In genomic region chr11:74402126-74402525, GRCm38 (mm10) we compare ENCODE assay signal across 10 mouse cellular contexts. TPM values are rescaled to one million over a fixed set of nuclear protein-coding genes. Genes with fewer than 3 reads are reported as not detected.
A peak's percentile ranks its signal among the peaks of the same experiment; 100 is the strongest.
DNase-seq lines count a peak whose midpoint lies in the region; ATAC-seq and TF ChIP-seq lines count a peak whose summit lies in the region.
"Had no signal": no experiment of that assay in that cellular context is flagged by ENCODE, and none has a peak within 500 bp of the region (broad histone marks: within the 10 kb centered on the region; RNA-seq: fewer than 3 reads in every experiment).

No protein-coding gene starts in this region.

- no peaks in the 10 kb centered on the region for H3K4me1 ChIP-seq in kidney, postnatal 0 days (replicated peaks; ENCODE audit: insufficient read depth, low read length)
- H3K4me1 ChIP-seq in kidney, embryonic 14.5 days (ENCODE audit: control insufficient read depth, insufficient read depth, low read length): no peaks in the 10 kb centered on the region

- ATAC-seq in cerebellum, adult (ENCODE audit: insufficient number of reproducible peaks, low FRiP score, low TSS enrichment): no peak
- no peak for ATAC-seq in kidney, postnatal 0 days (replicated peaks; ENCODE audit: low FRiP score, low read depth)
- no peak for ATAC-seq in kidney, embryonic 14.5 days (ENCODE audit: low FRiP score, low TSS enrichment)
- no peak for ATAC-seq in activated CD4-positive, CD25-positive, alpha-beta regulatory T cell, adult 4 months

- no peak overlapping the region for H3K9ac ChIP-seq in kidney, postnatal 0 days (ENCODE audit: low read depth, low read length)
- H3K9ac ChIP-seq in kidney, embryonic 14.5 days (ENCODE audit: low read depth, low read length): no peak overlapping the region

- H3K9me3 ChIP-seq in kidney, postnatal 0 days (replicated peaks; ENCODE audit: low read length): no peaks in the 10 kb centered on the region
- H3K9me3 ChIP-seq in kidney, embryonic 14.5 days (ENCODE audit: control insufficient read depth, low read length): no peaks in the 10 kb centered on the region

- no peaks in the 10 kb centered on the region for H3K36me3 ChIP-seq in kidney, postnatal 0 days (ENCODE audit: insufficient read depth, low read length)
- H3K36me3 ChIP-seq in kidney, embryonic 14.5 days (ENCODE audit: control insufficient read depth, insufficient read depth, low read length): no peaks in the 10 kb centered on the region

- DNase-seq in cerebellum, postnatal 10 days: peak; percentile 65 to 68
- DNase-seq in kidney, postnatal 0 days (ENCODE audit: low spot score): peak; percentile 49
- peak; percentile 12 for DNase-seq in Muller cell, postnatal 12 days (ENCODE audit: inconsistent ontology term)
- DNase-seq in naive thymus-derived CD4-positive, alpha-beta T cell, adult 2 months (ENCODE audit: low read depth): peak; percentile 10
- no peak for DNase-seq in urinary bladder, adult 18-20 months (ENCODE audit: low spot score in 2 of 2)
- DNase-seq: cerebellum, adult 9-10 months had no signal

- H3K4me2 ChIP-seq in kidney, postnatal 0 days (ENCODE audit: low read length): no peak overlapping the region
- no peak overlapping the region for H3K4me2 ChIP-seq in kidney, embryonic 14.5 days (replicated peaks; ENCODE audit: low read depth, low read length)

- 44% methylated on average over 2 of the region's 2 CpGs for WGBS in kidney, postnatal 0 days
- WGBS in kidney, embryonic 14.5 days: 48% methylated on average over 2 of the region's 2 CpGs

- H3K4me3 ChIP-seq in kidney, postnatal 0 days (replicated peaks; ENCODE audit: low read depth, low read length): no peak overlapping the region
- H3K4me3 ChIP-seq in kidney, embryonic 14.5 days (ENCODE audit: low read length): no peak overlapping the region

- peak; percentile 75 for TF ChIP-seq CTCF in kidney, postnatal 0 days (IDR thresholded peaks at IDR 0.05; ENCODE audit: low read depth)

- no peak overlapping the region for H3K27ac ChIP-seq in kidney, postnatal 0 days
- H3K27ac ChIP-seq in kidney, embryonic 14.5 days (ENCODE audit: low read depth, low read length): no peak overlapping the region

- no peaks in the 10 kb centered on the region for H3K27me3 ChIP-seq in kidney, postnatal 0 days (ENCODE audit: insufficient read depth, low read length)
- no peaks in the 10 kb centered on the region for H3K27me3 ChIP-seq in kidney, embryonic 14.5 days (ENCODE audit: control insufficient read depth, insufficient read depth, low read length)

RNA-seq across cellular contexts. Expression of gene Olfr412, which starts 40.3 kb away (rescaled TPM):
- polyA plus RNA-seq in kidney, postnatal 0 days (2015; fragmentation: Nextera tagmentation; extraction: Ambion mirVana): not detected in 2 replicates
- polyA plus RNA-seq in kidney, embryonic 14.5 days (2014; fragmentation: Nextera tagmentation; extraction: Ambion mirVana): not detected in 2 replicates
- polyA plus RNA-seq in activated CD4-positive, CD25-positive, alpha-beta regulatory T cell, adult 4 months (2017; shearing (Covaris generic)): not detected
- polyA plus RNA-seq: lung, embryonic 16.5 days had no signal

RNA-seq across cellular contexts. Expression of gene Olfr411, which starts 49.7 kb away (rescaled TPM):
- not detected in 2 replicates for polyA plus RNA-seq in kidney, postnatal 0 days (2015; fragmentation: Nextera tagmentation; extraction: Ambion mirVana)
- not detected in 2 replicates for polyA plus RNA-seq in kidney, embryonic 14.5 days (2014; fragmentation: Nextera tagmentation; extraction: Ambion mirVana)
- not detected for polyA plus RNA-seq in activated CD4-positive, CD25-positive, alpha-beta regulatory T cell, adult 4 months (2017; shearing (Covaris generic))
- polyA plus RNA-seq: lung, embryonic 16.5 days had no signal

Comparison
In these comparisons a context has a peak if more than half of its experiments do, and no peak if none do; other contexts are left out.
1. DNase-seq: peak in cerebellum, postnatal 10 days (2 of 2), kidney, postnatal 0 days (single experiment), Muller cell, postnatal 12 days (single experiment) and naive thymus-derived CD4-positive, alpha-beta T cell, adult 2 months (single experiment); none in urinary bladder, adult 18-20 months (0 of 2).